Mouse (Mus musculus): ENCODE measurements at regions not wholly inside any gene's neighbourhood (a gene's known extent, or its start where the extent isn't known, plus 50 kb on each side); places are given as distances from the start of the nearest gene placed in this dataset.

DNA sequence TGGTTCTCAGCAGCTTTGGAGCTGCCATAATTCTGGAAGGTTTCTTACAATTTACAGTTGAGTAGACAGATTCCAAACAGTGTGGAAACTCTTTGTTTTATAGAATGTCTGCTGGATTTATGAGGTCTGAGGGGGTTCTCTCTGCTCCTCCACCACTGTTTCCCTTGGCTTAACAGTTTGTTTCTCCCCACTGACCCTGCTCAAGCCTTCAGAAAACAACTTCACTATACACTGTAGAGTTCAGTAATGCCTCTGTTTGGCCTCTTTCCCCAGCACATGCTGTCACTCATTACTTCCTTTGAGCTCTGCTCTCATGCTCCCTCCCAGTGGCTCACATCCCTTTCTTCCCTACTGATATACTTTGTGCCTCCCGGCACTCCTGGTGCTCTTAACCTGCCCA lies 139.7 kb downstream of the Kcns3 start:
- TF ChIP-seq JUND (conservative IDR thresholded peaks at IDR 0.05; ENCODE audit: low read depth, low read length): no peak
- TF ChIP-seq CTCF (conservative IDR thresholded peaks at IDR 0.05 in 1 of 2, IDR thresholded peaks at IDR 0.05 in 1 of 2; ENCODE audit: low read depth in 2 of 2, low read length in 2 of 2): no peak
- no peak for TF ChIP-seq RAD21 (IDR thresholded peaks at IDR 0.05; ENCODE audit: low read depth, low read length)

All from CH12.LX (cell line).